Comparison of ENCODE assay signal across 7 mouse cellular contexts in genomic region chr7:43442684-43443083, GRCm38 (mm10). TPM values are rescaled to one million over a fixed set of nuclear protein-coding genes. Genes with fewer than 3 reads are reported as not detected.
DNase-seq lines count a peak whose midpoint lies in the region; ATAC-seq and TF ChIP-seq lines count a peak whose summit lies in the region.

No protein-coding gene starts in this region.

- peaks cover 25% of the 10 kb centered on the region; the same call in 1 of the 2 replicates for H3K79me2 ChIP-seq in liver, adult 2 months (ENCODE audit: control insufficient read depth, insufficient read depth, low read length)

- peak overlapping the region; percentile 97 for H3K27ac ChIP-seq in liver, adult 2 months (replicated peaks; ENCODE audit: insufficient read depth, low read depth, low read length)
- H3K27ac ChIP-seq in embryonic facial prominence, embryonic 15.5 days (replicated peaks) = peak overlapping the region; percentile 95
- H3K27ac ChIP-seq in neural tube, embryonic 14.5 days (ENCODE audit: low read depth, low read length) = peak overlapping the region; percentile 90

- peak overlapping the region; percentile 76 for H3K9ac ChIP-seq in liver, adult 2 months (ENCODE audit: low read depth, low read length)
- H3K9ac ChIP-seq in embryonic facial prominence, embryonic 15.5 days = peak overlapping the region; percentile 42
- peak overlapping the region; percentile 63 for H3K9ac ChIP-seq in neural tube, embryonic 14.5 days (replicated peaks; ENCODE audit: low read depth, low read length)

- ATAC-seq in embryonic facial prominence, embryonic 15.5 days (ENCODE audit: insufficient number of reproducible peaks, low FRiP score, low TSS enrichment, low read depth) = no peak
- no peak for ATAC-seq in neural tube, embryonic 14.5 days (ENCODE audit: low read depth)

- H3K9me3 ChIP-seq in embryonic facial prominence, embryonic 15.5 days (replicated peaks) = no peaks in the 10 kb centered on the region
- no peaks in the 10 kb centered on the region for H3K9me3 ChIP-seq in neural tube, embryonic 14.5 days (ENCODE audit: control insufficient read depth, low read length)

- no peak for TF ChIP-seq POLR2A in liver, adult 2 months (IDR thresholded peaks at IDR 0.05; ENCODE audit: extremely low read depth, insufficient read depth, low read length)

- no peak for DNase-seq in liver, adult 2 months (ENCODE audit: extremely low read depth, low read depth, low spot score)
- DNase-seq in liver = no peak
- peak; percentile 40 for DNase-seq in kidney, postnatal 10 days
- DNase-seq in cerebellum, adult 8-10 months = no peak
- no peak for DNase-seq in gastrocnemius, postnatal 36 days

- H3K4me3 ChIP-seq in liver, adult 2 months (ENCODE audit: insufficient read depth, low read depth, low read length) = peak overlapping the region; percentile 56
- peak overlapping the region; percentile 56 for H3K4me3 ChIP-seq in embryonic facial prominence, embryonic 15.5 days (replicated peaks)
- peak overlapping the region; percentile 52 for H3K4me3 ChIP-seq in neural tube, embryonic 14.5 days (ENCODE audit: low read depth, low read length)

- intact Hi-C loops in gastrocnemius, postnatal 36 days (cut with DNase I) = loop anchor here (10.0 kb wide), 1 partner anchor 138 kb away; no protein-coding TSS in a partner anchor

- peak overlapping the region; percentile 88 for H3K4me2 ChIP-seq in embryonic facial prominence, embryonic 15.5 days (replicated peaks)
- peak overlapping the region; percentile 57 for H3K4me2 ChIP-seq in neural tube, embryonic 14.5 days (ENCODE audit: low read depth, low read length)

- TF ChIP-seq CTCF in liver, adult 2 months (IDR thresholded peaks at IDR 0.05; ENCODE audit: low read depth, low read length) = no peak

- peaks cover 20% of the 10 kb centered on the region for H3K4me1 ChIP-seq in liver, adult 2 months (ENCODE audit: control insufficient read depth, insufficient read depth, low read length)
- peaks cover 19% of the 10 kb centered on the region for H3K4me1 ChIP-seq in embryonic facial prominence, embryonic 15.5 days
- peaks cover 17% of the 10 kb centered on the region for H3K4me1 ChIP-seq in neural tube, embryonic 14.5 days (ENCODE audit: control insufficient read depth, insufficient read depth, low read length)

- WGBS in liver, adult 2 months = 60% methylated on average over 9 of the region's 9 CpGs
- WGBS in embryonic facial prominence, embryonic 15.5 days = 10% methylated on average over 9 of the region's 9 CpGs
- 8% methylated on average over 9 of the region's 9 CpGs for WGBS in neural tube, embryonic 14.5 days

- no peaks in the 10 kb centered on the region for H3K27me3 ChIP-seq in liver, adult 2 months (ENCODE audit: control insufficient read depth, insufficient read depth, low read length)
- no peaks in the 10 kb centered on the region for H3K27me3 ChIP-seq in embryonic facial prominence, embryonic 15.5 days
- no peaks in the 10 kb centered on the region for H3K27me3 ChIP-seq in neural tube, embryonic 14.5 days (ENCODE audit: control insufficient read depth, insufficient read depth, low read length)

- no peaks in the 10 kb centered on the region; the same call in 1 of the 2 replicates for H3K36me3 ChIP-seq in liver, adult 2 months (ENCODE audit: control insufficient read depth, insufficient read depth, low read length)
- H3K36me3 ChIP-seq in embryonic facial prominence, embryonic 15.5 days = no peaks in the 10 kb centered on the region
- no peaks in the 10 kb centered on the region for H3K36me3 ChIP-seq in neural tube, embryonic 14.5 days (ENCODE audit: control insufficient read depth, insufficient read depth, low read length)

RNA-seq across cellular contexts. Expression of gene Etfb, which starts 1.2 kb away (rescaled TPM):
- 473 and 572 TPM in 2 replicates for total RNA-seq in liver, adult 2 months (2014; rRNA removed)
- polyA plus RNA-seq in liver, adult 2 months (2012; rRNA removed) = 330 and 416 TPM in 2 replicates
- polyA plus RNA-seq in embryonic facial prominence, embryonic 15.5 days (2015; fragmentation: Nextera tagmentation; extraction: Ambion mirVana) = 258 and 284 TPM in 2 replicates
- 107 and 129 TPM in 2 replicates for polyA plus RNA-seq in neural tube, embryonic 14.5 days (2014; fragmentation: Nextera tagmentation; extraction: Ambion mirVana)
- 100 to 1,000 TPM; 264 to 310 TPM for total RNA-seq in gastrocnemius, postnatal 36 days (2021)

RNA-seq across cellular contexts. Expression of gene Gm45233, which starts 1.2 kb away (rescaled TPM):
- total RNA-seq in liver, adult 2 months (2014; rRNA removed) = not detected in 2 replicates
- polyA plus RNA-seq in liver, adult 2 months (2012; rRNA removed) = 0.28 TPM in 1 of 2 replicates, not detected in the other
- 0.26 and 0.94 TPM in 2 replicates for polyA plus RNA-seq in embryonic facial prominence, embryonic 15.5 days (2015; fragmentation: Nextera tagmentation; extraction: Ambion mirVana)
- 0.27 and 0.41 TPM in 2 replicates for polyA plus RNA-seq in neural tube, embryonic 14.5 days (2014; fragmentation: Nextera tagmentation; extraction: Ambion mirVana)
- under 1 TPM in 1 of 2 experiments, not detected in 1; 0.79 TPM for total RNA-seq in gastrocnemius, postnatal 36 days (2021)

RNA-seq across cellular contexts. Expression of gene Cldnd2, which starts 2.1 kb away (rescaled TPM):
- total RNA-seq in liver, adult 2 months (2014; rRNA removed) = not detected in 2 replicates
- polyA plus RNA-seq in liver, adult 2 months (2012; rRNA removed) = 0.17 TPM in 1 of 2 replicates, not detected in the other
- not detected in 2 replicates for polyA plus RNA-seq in embryonic facial prominence, embryonic 15.5 days (2015; fragmentation: Nextera tagmentation; extraction: Ambion mirVana)
- not detected in 2 replicates for polyA plus RNA-seq in neural tube, embryonic 14.5 days (2014; fragmentation: Nextera tagmentation; extraction: Ambion mirVana)
- total RNA-seq in gastrocnemius, postnatal 36 days (2021) = not detected

RNA-seq across cellular contexts. Expression of gene Nkg7, which starts 5.8 kb away (rescaled TPM):
- total RNA-seq in liver, adult 2 months (2014; rRNA removed) = 0.81 and 1.1 TPM in 2 replicates
- 1.7 and 2.5 TPM in 2 replicates for polyA plus RNA-seq in liver, adult 2 months (2012; rRNA removed)
- 2.1 and 3.2 TPM in 2 replicates for polyA plus RNA-seq in embryonic facial prominence, embryonic 15.5 days (2015; fragmentation: Nextera tagmentation; extraction: Ambion mirVana)
- polyA plus RNA-seq in neural tube, embryonic 14.5 days (2014; fragmentation: Nextera tagmentation; extraction: Ambion mirVana) = not detected in 2 replicates
- total RNA-seq in gastrocnemius, postnatal 36 days (2021) = not detected

RNA-seq across cellular contexts. Expression of gene Lim2, which starts 15.2 kb away (rescaled TPM):
- not detected in 2 replicates for total RNA-seq in liver, adult 2 months (2014; rRNA removed)
- not detected in 2 replicates for polyA plus RNA-seq in liver, adult 2 months (2012; rRNA removed)
- not detected in 2 replicates for polyA plus RNA-seq in embryonic facial prominence, embryonic 15.5 days (2015; fragmentation: Nextera tagmentation; extraction: Ambion mirVana)
- polyA plus RNA-seq in neural tube, embryonic 14.5 days (2014; fragmentation: Nextera tagmentation; extraction: Ambion mirVana) = not detected in 2 replicates
- total RNA-seq in gastrocnemius, postnatal 36 days (2021) = not detected
